Mouse (Mus musculus): ENCODE results near the gene Raver2.

DNA sequence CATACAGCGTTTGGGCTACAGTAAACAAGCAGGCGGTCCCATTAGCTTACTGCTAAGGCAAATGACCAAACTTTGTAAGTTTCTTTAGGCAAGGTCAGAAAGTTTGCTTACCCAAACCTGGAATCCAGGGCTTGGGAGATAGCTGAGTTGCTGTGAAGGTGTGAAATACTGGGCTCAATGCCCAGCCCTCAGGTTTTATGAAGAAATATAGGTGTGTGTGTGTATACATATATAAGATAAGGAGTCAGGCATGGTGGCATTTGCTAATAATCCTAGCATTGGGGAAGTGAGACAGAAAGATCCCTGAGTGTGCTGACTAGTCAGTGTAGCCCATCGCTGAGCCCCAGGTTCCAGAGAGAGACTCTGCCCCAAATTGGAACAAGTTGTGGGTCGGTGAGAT is 16.1 kb downstream of the Raver2 start:
- no peak for TF ChIP-seq GATA1 (IDR thresholded peaks at IDR 0.05; ENCODE audit: borderline replicate concordance, low read length)
- TF ChIP-seq FLI1 (IDR thresholded peaks at IDR 0.05; ENCODE audit: low read length): no peak

All from megakaryocyte, embryonic 14.5 days (primary cell).